Mouse (Mus musculus) frontal cortex, postnatal 10 days (tissue): ENCODE measurements around the gene Dkk2.

Experiments
- DNase-seq, 2 experiments: peaks; one replicate each; pipeline ENCODE4 v3.0.0; 2022; ENCODE audit warnings: low spot score in 2 of 2, mixed read lengths in 1 of 2

Dkk2 gene

GRCm38 (mm10) chr3:132125227-132125740 lies 40.2 kb downstream of the Dkk2 start:
- no peak for DNase-seq

GRCm38 (mm10) chr3:132129730-132130274 lies 44.7 kb downstream of the Dkk2 start:
- no peak for DNase-seq

GRCm38 (mm10) chr3:132130781-132131180 lies 45.7 kb downstream of the Dkk2 start:
- no peak for DNase-seq

DNA sequence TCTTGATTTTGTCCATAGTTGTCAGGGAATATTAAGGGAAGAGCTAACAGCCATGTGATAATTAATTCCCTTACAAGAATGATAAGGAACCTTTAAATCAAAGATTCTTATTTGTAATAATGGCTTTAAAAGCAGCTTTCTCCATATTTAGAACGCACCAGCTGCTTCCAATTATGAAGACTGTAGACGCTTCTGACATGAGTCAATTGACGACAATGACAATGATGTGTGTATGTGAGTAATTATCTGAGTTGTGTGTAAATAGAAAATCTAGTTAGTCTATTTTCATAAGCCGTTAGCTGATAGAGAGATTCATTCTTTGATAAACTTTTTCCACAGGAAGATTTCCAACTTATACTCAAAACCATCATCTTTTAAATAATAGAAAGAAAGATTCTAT lies 46.8 kb downstream of the Dkk2 start:
- no peak for DNase-seq

- no peak for DNase-seq
Observed at GRCm38 (mm10) chr3:132134502-132134901, 49.4 kb downstream of the Dkk2 start.

DNA sequence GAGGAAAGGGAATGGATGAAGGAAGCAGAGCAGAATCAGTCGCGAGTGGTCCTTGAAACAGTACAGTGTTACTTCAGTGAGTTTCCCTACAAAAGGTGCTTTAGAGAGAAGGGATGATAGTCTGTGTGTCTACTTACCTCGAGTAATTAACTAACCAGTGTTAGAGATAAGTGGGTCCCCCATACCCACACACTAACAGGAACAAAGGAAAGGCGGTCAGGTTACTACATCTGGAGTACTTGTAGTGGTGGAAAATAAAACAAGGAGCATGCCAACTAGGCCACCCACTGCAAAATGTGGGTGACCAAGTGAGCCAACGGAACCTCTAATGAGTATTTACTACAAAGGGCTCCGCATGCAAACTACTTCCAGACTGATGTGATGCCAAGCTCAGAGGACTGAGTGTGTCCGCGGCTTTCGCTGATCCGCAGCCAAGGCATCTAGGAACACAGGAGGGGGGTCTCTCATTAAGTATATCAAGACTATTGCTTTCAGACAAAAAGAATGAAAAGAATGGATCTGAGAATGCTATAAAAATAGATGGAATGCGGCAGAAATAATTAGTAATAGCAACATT lies 52.8 kb downstream of the Dkk2 start:
- peak; percentile 17 to 18 for DNase-seq

GRCm38 (mm10) chr3:132141031-132141430 lies 55.9 kb downstream of the Dkk2 start:
- no peak for DNase-seq

DNA sequence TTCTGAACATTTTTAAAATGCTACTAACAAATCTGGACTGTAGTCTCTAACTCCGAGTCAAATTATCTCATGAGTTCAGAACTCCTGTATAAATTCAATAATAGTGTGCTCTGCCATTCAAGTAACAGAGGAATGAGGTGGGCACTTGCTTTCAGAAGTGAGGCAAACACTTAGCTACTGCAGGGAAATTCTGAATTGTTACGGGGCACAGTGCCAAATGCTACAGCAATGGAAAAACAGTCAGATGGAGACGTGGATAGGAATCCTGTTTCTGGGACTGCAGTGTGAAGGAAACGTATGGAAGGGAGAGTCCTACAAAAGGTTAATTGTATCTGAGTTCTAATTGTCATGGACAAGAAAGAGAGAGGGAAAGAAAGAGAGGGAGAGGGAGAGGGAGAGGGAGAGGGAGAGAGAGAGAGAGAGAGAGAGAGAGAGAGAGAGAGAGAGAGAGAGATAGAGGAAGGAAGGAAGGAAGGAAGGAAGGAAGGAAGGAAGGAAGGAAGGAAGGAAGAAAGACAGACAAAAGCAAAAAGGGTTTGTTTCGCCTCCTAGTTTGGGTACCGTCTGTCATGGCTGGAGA lies 64.4 kb downstream of the Dkk2 start:
- DNase-seq: no peak

GRCm38 (mm10) chr3:132158817-132159216 lies 73.7 kb downstream of the Dkk2 start:
- DNase-seq: no peak

GRCm38 (mm10) chr3:132168911-132169310 lies 83.8 kb downstream of the Dkk2 start:
- DNase-seq: no peak

DNA sequence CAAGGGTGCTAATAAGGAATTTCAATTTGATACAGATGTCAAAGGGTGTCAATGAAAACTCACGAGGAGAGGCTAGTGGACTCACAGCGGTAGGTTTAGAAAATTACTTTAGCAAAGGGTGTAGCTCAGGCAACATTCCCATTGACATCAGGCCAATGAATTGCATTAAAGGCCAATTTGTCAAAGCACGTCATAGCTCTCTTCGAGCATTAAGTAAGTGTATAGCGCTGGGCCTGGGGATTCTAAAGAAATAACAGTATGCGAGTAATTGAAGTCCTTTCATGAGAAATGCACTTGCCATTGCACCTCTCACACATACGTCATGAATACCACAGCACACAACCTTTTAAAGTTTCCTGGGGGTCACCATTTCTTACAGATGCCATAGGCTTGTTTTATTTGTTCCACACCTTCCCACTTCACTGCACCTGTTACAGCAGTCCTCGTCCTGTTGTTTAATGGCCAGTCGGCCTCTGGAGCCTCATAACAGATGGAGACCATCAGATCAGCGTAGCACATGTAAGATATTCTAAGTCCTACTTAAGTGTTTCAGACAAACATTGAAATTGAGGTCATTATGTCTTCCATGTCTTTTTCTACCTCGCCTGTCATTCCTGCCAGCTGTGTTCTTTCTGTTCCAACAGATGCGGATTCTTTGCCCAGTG lies 101.9 kb downstream of the Dkk2 start:
- DNase-seq: no peak

DNA sequence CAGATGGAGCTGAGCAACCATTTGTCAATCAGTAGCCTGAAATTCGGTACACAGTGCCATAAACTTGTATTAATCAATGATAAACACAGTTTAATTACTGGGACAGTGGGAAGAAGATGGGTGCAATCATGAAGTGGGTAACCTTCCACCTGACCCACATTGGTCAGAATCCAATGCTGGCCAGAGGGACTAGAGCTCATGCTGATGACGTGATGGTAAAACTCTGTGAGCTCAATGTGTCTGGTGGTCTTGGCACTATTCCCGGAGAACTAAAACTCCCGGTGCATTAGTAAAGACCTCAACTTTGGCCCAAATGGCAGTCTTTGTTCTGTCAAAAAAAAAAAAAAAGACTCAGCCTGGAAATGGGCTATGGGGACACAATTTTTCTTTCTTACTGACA lies 116.9 kb downstream of the Dkk2 start:
- no peak for DNase-seq

- no peak for DNase-seq
Observed at GRCm38 (mm10) chr3:132202665-132203064, 117.6 kb downstream of the Dkk2 start.

GRCm38 (mm10) chr3:132207469-132207868 lies 122.4 kb downstream of the Dkk2 start:
- DNase-seq: peak in 1 of 2 experiments; percentile 22

DNA sequence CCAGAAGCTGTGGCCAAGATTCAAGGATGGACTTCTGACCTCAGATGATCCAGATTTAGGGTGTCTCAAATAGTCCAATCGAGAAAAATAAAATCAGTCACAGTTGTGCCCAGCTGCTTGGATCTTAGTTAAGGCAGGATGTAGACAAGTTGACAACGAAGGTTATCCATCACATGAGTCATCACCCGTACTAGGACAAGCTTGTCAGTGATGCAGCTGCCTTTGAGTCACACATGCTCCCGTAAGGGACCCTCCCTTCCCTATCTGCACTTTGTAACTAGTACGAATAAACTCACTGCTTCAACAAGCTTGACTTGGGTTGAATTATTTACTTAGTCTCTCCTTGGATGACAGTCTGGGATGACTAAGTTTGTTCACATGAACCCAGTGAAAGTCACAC lies 126.2 kb downstream of the Dkk2 start:
- no peak for DNase-seq

- no peak for DNase-seq
Observed at GRCm38 (mm10) chr3:132219977-132220487, 134.9 kb downstream of the Dkk2 start.

- no peak for DNase-seq
Observed at GRCm38 (mm10) chr3:132227622-132228021, 142.5 kb downstream of the Dkk2 start.
